Mouse (Mus musculus) G1E (cell line): Measurements from ENCODE around the gene Pde4c.

Experiments used
- CTCF ChIP-seq: IDR thresholded peaks from 2 replicates; pipeline ENCODE4 v1.5.1; 2012; ENCODE audit warnings: low read depth, low read length, inconsistent platforms, mixed read lengths
- GATA1 ChIP-seq: IDR thresholded peaks from 2 replicates; pipeline ENCODE4 v1.6.1; 2012; ENCODE audit warnings: borderline replicate concordance, low read length, inconsistent platforms, mixed read lengths
- GATA2 ChIP-seq: IDR thresholded peaks from 2 replicates; pipeline ENCODE4 v1.6.1; 2012; ENCODE audit warnings: low read depth, low read length, inconsistent platforms, borderline replicate concordance
- POLR2AphosphoS5 ChIP-seq: IDR thresholded peaks from 2 replicates; pipeline ENCODE4 v1.6.1; 2012; ENCODE audit warnings: low read depth, low read length, inconsistent platforms; ENCODE audit not compliant: insufficient replicate concordance

- TF ChIP-seq CTCF (no peak), GATA1 (no peak), GATA2 (no peak), POLR2AphosphoS5 (no peak)
Observed at GRCm38 (mm10) chr8:70674716-70675115, 48.8 kb upstream of the Pde4c start.
